Mouse (Mus musculus) ES-Bruce4 (cell line): Measurements from ENCODE around the gene Adar. TPM values are rescaled to one million over a fixed set of nuclear protein-coding genes. Genes with fewer than 3 reads are reported as not detected.

ENCODE experiments used
- H3K27ac ChIP-seq: 2 replicates; pipeline ENCODE4 v1.5.1; 2012; ENCODE audit warnings: low read length, inconsistent platforms; ENCODE audit not compliant: insufficient read depth
- H3K27me3 ChIP-seq: 2 replicates; pipeline ENCODE4 v1.6.1; 2012; ENCODE audit warnings: mild to moderate bottlenecking, low read length, inconsistent platforms; ENCODE audit not compliant: control insufficient read depth, poor library complexity, insufficient read depth, severe bottlenecking
- H3K36me3 ChIP-seq: 2 replicates; pipeline ENCODE4 v1.6.1; 2012; ENCODE audit warnings: inconsistent platforms, mild to moderate bottlenecking, low read length, moderate library complexity; ENCODE audit not compliant: control insufficient read depth, poor library complexity, insufficient read depth, severe bottlenecking
- H3K4me1 ChIP-seq: one replicate; pipeline ENCODE4 v1.8.1; 2011; ENCODE audit warnings: low read length; ENCODE audit not compliant: control insufficient read depth, insufficient read depth
- H3K4me3 ChIP-seq: 2 replicates; pipeline ENCODE4 v1.5.1; 2011; ENCODE audit warnings: low read depth, mild to moderate bottlenecking, low read length
- H3K9ac ChIP-seq: 2 replicates; pipeline ENCODE4 v1.6.1; 2012; ENCODE audit warnings: low read depth, mild to moderate bottlenecking, inconsistent platforms; ENCODE audit not compliant: poor library complexity, severe bottlenecking
- H3K9me3 ChIP-seq: replicated peaks from 2 replicates; pipeline ENCODE4 v1.6.1; 2012; ENCODE audit warnings: mild to moderate bottlenecking, low read length, inconsistent platforms; ENCODE audit not compliant: control insufficient read depth, poor library complexity, insufficient read depth, severe bottlenecking
- CTCF ChIP-seq: IDR thresholded peaks from one replicate; pipeline ENCODE4 v1.8.1; 2011; ENCODE audit warnings: low read depth, low read length
- EP300 ChIP-seq: IDR thresholded peaks from 2 replicates; pipeline ENCODE4 v1.6.1; 2011; ENCODE audit warnings: low read depth, low read length; ENCODE audit not compliant: insufficient read depth
- POLR2A ChIP-seq: IDR thresholded peaks from one replicate; pipeline ENCODE4 v1.8.1; 2011; ENCODE audit warnings: low read length; ENCODE audit not compliant: insufficient read depth
- polyA plus RNA-seq: library from polyadenylated mRNA; stranded (reverse); fragments of >200 nt; gene quantifications from 2 replicates; pipeline ENCODE4 v1.2.4, GENCODE M21; 2011; ENCODE audit warnings: low read depth; ENCODE audit not compliant: missing spikeins, insufficient read depth, insufficient read length

The Adar gene
- polyA plus RNA-seq, 1 experiment = 36.7 TPM

- H3K27ac ChIP-seq = peak overlapping the region; percentile 39
- H3K4me1 ChIP-seq = peaks cover 3% of the 10 kb centered on the region
- no peaks in the 10 kb centered on the region for H3K27me3 ChIP-seq
- TF ChIP-seq POLR2A (no peak), EP300 (0 out of 2 replicates have a peak, but pooled peaks have one; percentile 17), CTCF (peak; percentile 97)
- H3K36me3 ChIP-seq = peaks cover 17% of the 10 kb centered on the region
- H3K9ac ChIP-seq = peak overlapping the region; percentile 99
- peak overlapping the region; percentile 74 for H3K4me3 ChIP-seq
- H3K9me3 ChIP-seq = no peaks in the 10 kb centered on the region
Measured at GRCm38 (mm10) chr3:89772588-89772967, 57.8 kb downstream of the Adar start.

- Histone ChIP-seq H3K4me3 (peak within 1 kb of the TSS; percentile 98), H3K27me3 (no peaks in the 10 kb centered on the region), H3K9me3 (no peaks in the 10 kb centered on the region), H3K4me1 (peaks cover 3% of the 10 kb centered on the region), H3K36me3 (peaks cover 19% of the 10 kb centered on the region), H3K27ac (peak within 1 kb of the TSS; percentile 39), H3K9ac (peak within 1 kb of the TSS; percentile 99)
- TF ChIP-seq EP300 = no peak; the same call in 1 of the 2 replicates
- no peak for TF ChIP-seq POLR2A
- TF ChIP-seq CTCF = no peak
Measured at GRCm38 (mm10) chr3:89772968-89773709, 58.3 kb downstream of the Adar start, which contains the start of gene Ube2q1. Gene Ube2q1, plus strand, starts transcription at chr3:89773616.

DNA sequence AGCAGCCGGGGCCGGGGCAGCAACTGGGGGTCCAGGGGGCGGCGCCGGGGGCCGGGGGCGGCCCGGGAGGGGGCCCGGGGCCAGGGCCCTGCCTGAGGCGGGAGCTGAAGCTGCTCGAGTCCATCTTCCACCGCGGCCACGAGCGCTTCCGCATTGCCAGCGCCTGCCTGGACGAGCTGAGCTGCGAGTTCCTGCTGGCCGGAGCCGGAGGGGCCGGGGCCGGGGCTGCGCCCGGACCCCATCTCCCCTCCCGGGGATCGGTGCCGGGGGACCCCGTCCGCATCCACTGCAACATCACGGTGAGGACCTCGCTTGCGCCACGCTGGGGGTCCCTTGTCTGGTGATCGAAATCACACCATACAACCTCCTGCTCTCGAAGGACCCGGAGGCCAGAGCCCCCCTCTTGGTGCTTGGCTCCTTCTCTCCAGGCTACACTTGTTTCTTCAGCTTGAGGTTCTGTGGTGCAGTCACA is 59.0 kb downstream of the Adar start:
- H3K4me1 ChIP-seq = peaks cover 3% of the 10 kb centered on the region
- peak overlapping the region; percentile 99 for H3K9ac ChIP-seq
- H3K27me3 ChIP-seq = no peaks in the 10 kb centered on the region
- no peaks in the 10 kb centered on the region for H3K9me3 ChIP-seq
- no peak overlapping the region for H3K27ac ChIP-seq
- TF ChIP-seq EP300 (no peak), POLR2A (no peak), CTCF (no peak)
- peak overlapping the region; percentile 98 for H3K4me3 ChIP-seq
- peaks cover 25% of the 10 kb centered on the region for H3K36me3 ChIP-seq

DNA sequence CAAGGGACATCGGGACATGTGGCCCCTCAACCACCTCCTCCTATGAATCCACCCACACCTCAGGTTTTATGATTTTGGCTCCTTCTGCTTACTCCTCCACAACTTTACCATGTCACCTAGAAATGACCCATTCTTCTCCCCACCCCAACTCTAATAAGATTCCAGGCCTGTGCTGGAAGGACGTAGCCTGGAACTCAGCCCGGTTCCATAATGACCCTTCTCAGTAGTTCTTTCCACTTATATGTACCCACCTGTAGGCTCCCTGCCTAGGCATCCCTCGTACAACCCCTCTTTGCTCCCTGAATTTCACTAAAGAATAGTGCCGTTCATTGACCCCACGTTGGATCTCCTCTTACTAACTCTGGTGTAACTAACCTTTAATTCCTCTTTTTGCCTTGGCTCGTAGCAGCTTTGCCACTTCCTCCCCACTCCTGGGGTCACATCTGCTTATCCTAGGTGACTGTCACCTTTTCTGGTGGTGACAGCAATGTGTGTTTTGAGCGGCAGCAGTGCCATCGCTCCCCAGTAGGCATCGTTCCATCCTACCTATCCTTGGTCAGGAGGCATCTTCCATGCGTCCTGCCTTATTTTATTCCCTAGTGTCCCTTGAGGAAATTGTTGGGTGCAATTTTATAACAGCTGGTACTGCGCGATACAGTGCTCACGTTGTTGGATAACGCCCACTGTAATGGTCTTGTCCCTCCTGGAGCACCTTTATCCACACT is 59.6 kb downstream of the Adar start:
- TF ChIP-seq CTCF (no peak), EP300 (no peak), POLR2A (no peak)
- peaks cover 31% of the 10 kb centered on the region for H3K36me3 ChIP-seq
- H3K9me3 ChIP-seq = no peaks in the 10 kb centered on the region
- peak overlapping the region; percentile 98 for H3K4me3 ChIP-seq
- H3K4me1 ChIP-seq = peaks cover 3% of the 10 kb centered on the region
- no peak overlapping the region for H3K27ac ChIP-seq
- peak overlapping the region; percentile 99 for H3K9ac ChIP-seq
- no peaks in the 10 kb centered on the region for H3K27me3 ChIP-seq

- H3K9ac ChIP-seq = no peak overlapping the region
Measured at GRCm38 (mm10) chr3:89776001-89776400, 61.2 kb downstream of the Adar start.

GRCm38 (mm10) chr3:89780102-89780501 is 65.3 kb downstream of the Adar start:
- H3K36me3 ChIP-seq = peaks cover 55% of the 10 kb centered on the region
- TF ChIP-seq CTCF = no peak
- TF ChIP-seq EP300 = no peak
- TF ChIP-seq POLR2A = no peak

More at GRCm38 (mm10) chr3:89776001-89776400, 61.2 kb downstream of the Adar start:
- Histone ChIP-seq H3K27me3 (no peaks in the 10 kb centered on the region), H3K4me3 (no peak overlapping the region), H3K36me3 (peaks cover 39% of the 10 kb centered on the region), H3K27ac (no peak overlapping the region), H3K4me1 (peaks cover 3% of the 10 kb centered on the region), H3K9me3 (no peaks in the 10 kb centered on the region)
- no peak for TF ChIP-seq POLR2A
- no peak for TF ChIP-seq EP300
- TF ChIP-seq CTCF = no peak

More at GRCm38 (mm10) chr3:89780102-89780501, 65.3 kb downstream of the Adar start:
- no peak overlapping the region for H3K4me3 ChIP-seq
- H3K9ac ChIP-seq = no peak overlapping the region
- no peak overlapping the region for H3K27ac ChIP-seq
- H3K9me3 ChIP-seq = no peaks in the 10 kb centered on the region
- H3K4me1 ChIP-seq = peaks cover 3% of the 10 kb centered on the region
- H3K27me3 ChIP-seq = no peaks in the 10 kb centered on the region
